Mouse (Mus musculus) forebrain, embryonic 12.5 days (tissue): ENCODE results near the gene Fam117b. TPM values are rescaled to one million over a fixed set of nuclear protein-coding genes. Genes with fewer than 3 reads are reported as not detected.

Experiments used
- ATAC-seq: fragments of 200-750 bp; cut with Nextera tagmentation; 2 replicates; pipeline ENCODE4 v1.8.0; 2017; ENCODE audit warnings: moderate TSS enrichment; ENCODE audit not compliant: low FRiP score
- H3K27ac ChIP-seq: fragments of 300-500 bp; sonication (generic); 2 replicates; pipeline ENCODE4 v1.5.1; 2016; ENCODE audit warnings: mild to moderate bottlenecking
- H3K27me3 ChIP-seq: fragments of 300-500 bp; sonication (generic); 2 replicates; pipeline ENCODE4 v1.6.1; 2016; ENCODE audit warnings: mild to moderate bottlenecking
- H3K36me3 ChIP-seq: fragments of 300-500 bp; sonication (generic); replicated peaks from 2 replicates; pipeline ENCODE4 v1.6.1; 2016; ENCODE audit warnings: mild to moderate bottlenecking
- H3K4me1 ChIP-seq: fragments of 300-500 bp; sonication (generic); 2 replicates; pipeline ENCODE4 v1.6.1; 2016
- H3K4me2 ChIP-seq: fragments of 300-500 bp; sonication (generic); 2 replicates; pipeline ENCODE4 v1.6.1; 2016; ENCODE audit warnings: mild to moderate bottlenecking, moderate library complexity
- H3K4me3 ChIP-seq: fragments of 300-500 bp; sonication (generic); replicated peaks from 2 replicates; pipeline ENCODE4 v1.5.1; 2016; ENCODE audit warnings: mild to moderate bottlenecking
- H3K9ac ChIP-seq: fragments of 300-500 bp; sonication (generic); 2 replicates; pipeline ENCODE4 v1.6.1; 2016; ENCODE audit warnings: mild to moderate bottlenecking
- H3K9me3 ChIP-seq: fragments of 300-500 bp; sonication (generic); 2 replicates; pipeline ENCODE4 v1.6.1; 2016
- WGBS: fragments of 180-500 bp; shearing (Covaris S2); methylation state at CpG from one replicate; pipeline ENCODE4 v1.1.7; 2016; 5-methylcytosine and 5-hydroxymethylcytosine counted together
- polyA plus RNA-seq: library from polyadenylated mRNA; unstranded; fragments of >200 nt; fragmentation: Nextera tagmentation; extraction: Ambion mirVana; gene quantifications from 2 replicates; pipeline ENCODE4 v1.2.1, GENCODE M21; 2016

Fam117b gene
- polyA plus RNA-seq, 1 experiment from 2014 or later: 23.4 TPM

GRCm38 (mm10) chr1:60008743-60009142 lies 95.9 kb downstream of the Fam117b start:
- no peaks in the 10 kb centered on the region for H3K9me3 ChIP-seq
- 81% methylated on average over 2 of the region's 2 CpGs for WGBS
- no peak for ATAC-seq
- H3K9ac ChIP-seq: no peak overlapping the region
- no peak overlapping the region for H3K4me3 ChIP-seq
- no peak overlapping the region for H3K4me2 ChIP-seq
- H3K4me1 ChIP-seq: no peaks in the 10 kb centered on the region
- H3K36me3 ChIP-seq: no peaks in the 10 kb centered on the region
- no peaks in the 10 kb centered on the region for H3K27me3 ChIP-seq
- H3K27ac ChIP-seq: no peak overlapping the region

- no peaks in the 10 kb centered on the region for H3K9me3 ChIP-seq
- ATAC-seq: no peak
Observed at GRCm38 (mm10) chr1:60013779-60014178, 101.0 kb downstream of the Fam117b start.

GRCm38 (mm10) chr1:60015511-60015910 lies 102.7 kb downstream of the Fam117b start:
- WGBS: 90% methylated on average over 6 of the region's 6 CpGs
- H3K27ac ChIP-seq: no peak overlapping the region
- no peaks in the 10 kb centered on the region for H3K4me1 ChIP-seq
- no peaks in the 10 kb centered on the region for H3K9me3 ChIP-seq
- no peak for ATAC-seq
- H3K9ac ChIP-seq: no peak overlapping the region
- H3K27me3 ChIP-seq: no peaks in the 10 kb centered on the region
- H3K36me3 ChIP-seq: no peaks in the 10 kb centered on the region
- no peak overlapping the region for H3K4me3 ChIP-seq
- no peak overlapping the region for H3K4me2 ChIP-seq

More at GRCm38 (mm10) chr1:60013779-60014178, 101.0 kb downstream of the Fam117b start:
- H3K4me1 ChIP-seq: no peaks in the 10 kb centered on the region
- H3K27me3 ChIP-seq: no peaks in the 10 kb centered on the region
- H3K4me3 ChIP-seq: no peak overlapping the region
- no peak overlapping the region for H3K4me2 ChIP-seq
- WGBS: 93% methylated on average over 10 of the region's 10 CpGs
- H3K27ac ChIP-seq: no peak overlapping the region
- no peaks in the 10 kb centered on the region for H3K36me3 ChIP-seq
- no peak overlapping the region for H3K9ac ChIP-seq

- Histone ChIP-seq H3K36me3 (no peaks in the 10 kb centered on the region), H3K9ac (no peak overlapping the region), H3K4me1 (no peaks in the 10 kb centered on the region), H3K9me3 (no peaks in the 10 kb centered on the region), H3K4me3 (no peak overlapping the region), H3K4me2 (no peak overlapping the region), H3K27me3 (no peaks in the 10 kb centered on the region), H3K27ac (no peak overlapping the region)
- 79% methylated on average over 5 of the region's 5 CpGs for WGBS
- ATAC-seq: no peak
Observed at GRCm38 (mm10) chr1:60016136-60016611, 103.4 kb downstream of the Fam117b start.

- WGBS: 70% methylated on average over 1 of the region's 1 CpGs
- Histone ChIP-seq H3K4me3 (no peak overlapping the region), H3K27me3 (no peaks in the 10 kb centered on the region), H3K4me2 (no peak overlapping the region), H3K36me3 (no peaks in the 10 kb centered on the region), H3K27ac (no peak overlapping the region), H3K9me3 (no peaks in the 10 kb centered on the region), H3K9ac (no peak overlapping the region), H3K4me1 (no peaks in the 10 kb centered on the region)
- no peak for ATAC-seq
Observed at GRCm38 (mm10) chr1:60017031-60017469, 104.2 kb downstream of the Fam117b start.

Other genes starting within 250 kb of the Fam117b start
- 514 and 515 TPM in 2 replicates for gene Sumo1, start 242.2 kb upstream of the Fam117b start, polyA plus RNA-seq
- 275 and 277 TPM in 2 replicates for gene Nop58, start 228.0 kb upstream of the Fam117b start, polyA plus RNA-seq
- gene Bmpr2, start 149.6 kb upstream of the Fam117b start, polyA plus RNA-seq: 12.5 and 13.0 TPM in 2 replicates
- 5.5 and 6.2 TPM in 2 replicates for gene Ica1l, start 130.2 kb downstream of the Fam117b start, polyA plus RNA-seq
- 6.5 and 7.0 TPM in 2 replicates for gene Carf, start 185.2 kb downstream of the Fam117b start, polyA plus RNA-seq
- gene Wdr12, start 185.6 kb downstream of the Fam117b start, polyA plus RNA-seq: 48.5 and 56.8 TPM in 2 replicates